Mouse (Mus musculus) bone marrow, adult 2 months (tissue): ENCODE results near the gene Prkcb.

ENCODE experiments used
- CTCF ChIP-seq: fragments of 200-500 bp; IDR thresholded peaks from 2 replicates; pipeline ENCODE4 v1.5.1; 2011; ENCODE audit warnings: low read length, control low read depth; ENCODE audit not compliant: control insufficient read depth, insufficient read depth
- POLR2A ChIP-seq: fragments of 200-500 bp; IDR thresholded peaks from 2 replicates; pipeline ENCODE4 v1.6.1; 2011; ENCODE audit warnings: low read depth, mild to moderate bottlenecking, control low read depth, low read length, borderline replicate concordance; ENCODE audit not compliant: control insufficient read depth

GRCm38 (mm10) chr7:122352566-122353277 is 64.2 kb downstream of the Prkcb start:
- TF ChIP-seq CTCF (no peak), POLR2A (no peak)
